ENCODE assay signal across 23 mouse cellular contexts in genomic region chr4:88533499-88533898, GRCm38 (mm10). TPM values are rescaled to one million over a fixed set of nuclear protein-coding genes. Genes with fewer than 3 reads are reported as not detected.
"Had no signal": no experiment of that assay in that cellular context is flagged by ENCODE, and none has a peak within 500 bp of the region (broad histone marks: within the 10 kb centered on the region; RNA-seq: fewer than 3 reads in every experiment).

No protein-coding gene starts in this region.

- H3K9me3 ChIP-seq: hindbrain, embryonic 15.5 days; intestine, embryonic 15.5 days; limb, embryonic 12.5 days; limb, embryonic 15.5 days; midbrain, embryonic 12.5 days; midbrain, embryonic 15.5 days; neural tube, embryonic 12.5 days; neural tube, embryonic 15.5 days had no signal

- H3K27ac ChIP-seq: hindbrain, embryonic 15.5 days; intestine, embryonic 15.5 days; kidney, postnatal 0 days; limb, embryonic 12.5 days; limb, embryonic 15.5 days; macrophage; midbrain, embryonic 12.5 days; midbrain, embryonic 15.5 days; neural tube, embryonic 12.5 days; neural tube, embryonic 15.5 days; stomach, postnatal 0 days had no signal

- H3K4me3 ChIP-seq: hindbrain, embryonic 15.5 days; intestine, embryonic 15.5 days; limb, embryonic 12.5 days; limb, embryonic 15.5 days; midbrain, embryonic 12.5 days; midbrain, embryonic 15.5 days; neural tube, embryonic 12.5 days; neural tube, embryonic 15.5 days had no signal

- DNase-seq: layer of hippocampus, postnatal 36 days; left cerebral cortex, postnatal 4 days; lung, embryonic 14.5 days; right cerebral cortex, adult 18-20 months; right cerebral cortex, postnatal 14 days; right cerebral cortex, postnatal 4 days; thymus, adult 2 months; thymus, postnatal 14 days; thymus, postnatal 4 days had no signal

- H3K36me3 ChIP-seq: hindbrain, embryonic 15.5 days; intestine, embryonic 15.5 days; limb, embryonic 12.5 days; limb, embryonic 15.5 days; midbrain, embryonic 12.5 days; midbrain, embryonic 15.5 days; neural tube, embryonic 12.5 days; neural tube, embryonic 15.5 days had no signal

- H3K4me2 ChIP-seq: hindbrain, embryonic 15.5 days; intestine, embryonic 15.5 days; limb, embryonic 12.5 days; limb, embryonic 15.5 days; lung, embryonic 14.5 days; midbrain, embryonic 12.5 days; midbrain, embryonic 15.5 days; neural tube, embryonic 12.5 days; neural tube, embryonic 15.5 days had no signal

- H3K4me1 ChIP-seq: hindbrain, embryonic 15.5 days; intestine, embryonic 15.5 days; limb, embryonic 12.5 days; limb, embryonic 15.5 days; midbrain, embryonic 12.5 days; midbrain, embryonic 15.5 days; neural tube, embryonic 12.5 days; neural tube, embryonic 15.5 days had no signal

- H3K27me3 ChIP-seq: hindbrain, embryonic 15.5 days; intestine, embryonic 15.5 days; limb, embryonic 12.5 days; limb, embryonic 15.5 days; midbrain, embryonic 12.5 days; midbrain, embryonic 15.5 days; neural tube, embryonic 12.5 days; neural tube, embryonic 15.5 days had no signal

- H3K9ac ChIP-seq: hindbrain, embryonic 15.5 days; intestine, embryonic 15.5 days; limb, embryonic 12.5 days; limb, embryonic 15.5 days; lung, embryonic 14.5 days; midbrain, embryonic 12.5 days; midbrain, embryonic 15.5 days; neural tube, embryonic 12.5 days; neural tube, embryonic 15.5 days had no signal

- ATAC-seq: intestine, embryonic 15.5 days; lung, postnatal 0 days; midbrain, embryonic 15.5 days had no signal

RNA-seq across cellular contexts. Expression of gene Ifnb1, which starts 10.9 kb away (rescaled TPM):
- polyA plus RNA-seq: hindbrain, embryonic 15.5 days; intestine, embryonic 15.5 days; kidney, postnatal 0 days; limb, embryonic 12.5 days; limb, embryonic 15.5 days; liver, embryonic 16.5 days; lung, embryonic 14.5 days; lung, postnatal 0 days; midbrain, embryonic 12.5 days; midbrain, embryonic 15.5 days; neural tube, embryonic 12.5 days; neural tube, embryonic 15.5 days; stomach, embryonic 14.5 days; stomach, postnatal 0 days; thymus, adult 2 months had no signal

RNA-seq across cellular contexts. Expression of gene Ifna15, which starts 24.5 kb away (rescaled TPM):
- polyA plus RNA-seq: hindbrain, embryonic 15.5 days; intestine, embryonic 15.5 days; kidney, postnatal 0 days; limb, embryonic 12.5 days; limb, embryonic 15.5 days; liver, embryonic 16.5 days; lung, embryonic 14.5 days; lung, postnatal 0 days; macrophage; midbrain, embryonic 12.5 days; midbrain, embryonic 15.5 days; neural tube, embryonic 12.5 days; neural tube, embryonic 15.5 days; stomach, embryonic 14.5 days; stomach, postnatal 0 days; thymus, adult 2 months had no signal

RNA-seq across cellular contexts. Expression of gene Ifna14, which starts 38.1 kb away (rescaled TPM):
- polyA plus RNA-seq: hindbrain, embryonic 15.5 days; intestine, embryonic 15.5 days; kidney, postnatal 0 days; limb, embryonic 12.5 days; limb, embryonic 15.5 days; liver, embryonic 16.5 days; lung, embryonic 14.5 days; lung, postnatal 0 days; macrophage; midbrain, embryonic 12.5 days; midbrain, embryonic 15.5 days; neural tube, embryonic 12.5 days; neural tube, embryonic 15.5 days; stomach, embryonic 14.5 days; stomach, postnatal 0 days; thymus, adult 2 months had no signal

RNA-seq across cellular contexts. Expression of gene Ifna9, which starts 58.7 kb away (rescaled TPM):
- polyA plus RNA-seq: hindbrain, embryonic 15.5 days; intestine, embryonic 15.5 days; kidney, postnatal 0 days; limb, embryonic 12.5 days; limb, embryonic 15.5 days; liver, embryonic 16.5 days; lung, embryonic 14.5 days; lung, postnatal 0 days; macrophage; midbrain, embryonic 12.5 days; midbrain, embryonic 15.5 days; neural tube, embryonic 12.5 days; neural tube, embryonic 15.5 days; stomach, embryonic 14.5 days; stomach, postnatal 0 days; thymus, adult 2 months had no signal
